Mouse (Mus musculus) stomach, embryonic 15.5 days (tissue): ENCODE results near the gene Gna12. TPM values are rescaled to one million over a fixed set of nuclear protein-coding genes. Genes with fewer than 3 reads are reported as not detected.

Experiments
- ATAC-seq: fragments of 200-750 bp; cut with Nextera tagmentation; 2 replicates; pipeline ENCODE4 v1.8.0; 2017; ENCODE audit warnings: low read depth, moderate number of reproducible peaks, moderate TSS enrichment; ENCODE audit not compliant: insufficient read depth, low FRiP score
- H3K27ac ChIP-seq: fragments of 300-500 bp; sonication (generic); 2 replicates; pipeline ENCODE4 v1.5.1; 2015; ENCODE audit warnings: mild to moderate bottlenecking, inconsistent platforms
- H3K27me3 ChIP-seq: fragments of 300-500 bp; sonication (generic); replicated peaks from 2 replicates; pipeline ENCODE4 v1.6.1; 2015; ENCODE audit warnings: inconsistent platforms
- H3K36me3 ChIP-seq: fragments of 300-500 bp; sonication (generic); 2 replicates; pipeline ENCODE4 v1.6.1; 2015; ENCODE audit warnings: inconsistent platforms
- H3K4me1 ChIP-seq: fragments of 300-500 bp; sonication (generic); 2 replicates; pipeline ENCODE4 v1.6.1; 2015; ENCODE audit warnings: inconsistent platforms
- H3K4me2 ChIP-seq: fragments of 300-500 bp; sonication (generic); 2 replicates; pipeline ENCODE4 v1.6.1; 2015; ENCODE audit warnings: mild to moderate bottlenecking, inconsistent platforms
- H3K4me3 ChIP-seq: fragments of 300-500 bp; sonication (generic); replicated peaks from 2 replicates; pipeline ENCODE4 v1.5.1; 2015; ENCODE audit warnings: inconsistent platforms
- H3K9ac ChIP-seq: fragments of 300-500 bp; sonication (generic); 2 replicates; pipeline ENCODE4 v1.6.1; 2015; ENCODE audit warnings: inconsistent platforms
- H3K9me3 ChIP-seq: fragments of 300-500 bp; sonication (generic); 2 replicates; pipeline ENCODE4 v1.6.1; 2016; ENCODE audit warnings: inconsistent platforms
- WGBS: fragments of 180-500 bp; shearing (Covaris S2); methylation state at CpG from one replicate; pipeline ENCODE4 v1.1.7; 2015; 5-methylcytosine and 5-hydroxymethylcytosine counted together
- polyA plus RNA-seq: library from polyadenylated mRNA; unstranded; fragments of >200 nt; fragmentation: Nextera tagmentation; extraction: Ambion mirVana; gene quantifications from 2 replicates; pipeline ENCODE4 v1.2.1, GENCODE M21; 2015

Gna12 gene
- polyA plus RNA-seq, 1 experiment from 2014 or later: 49.5 TPM

GRCm38 (mm10) chr5:140826118-140826517 lies 4.1 kb downstream of the Gna12 start:
- Histone ChIP-seq H3K27me3 (no peaks in the 10 kb centered on the region), H3K27ac (no peak overlapping the region), H3K4me1 (peaks cover 25% of the 10 kb centered on the region), H3K4me3 (no peak overlapping the region), H3K4me2 (no peak overlapping the region), H3K36me3 (no peaks in the 10 kb centered on the region), H3K9ac (no peak overlapping the region), H3K9me3 (no peaks in the 10 kb centered on the region)
- WGBS: 86% methylated on average over 1 of the region's 1 CpGs
- ATAC-seq: no peak

- Histone ChIP-seq H3K27ac (no peak overlapping the region), H3K4me2 (no peak overlapping the region), H3K9me3 (no peaks in the 10 kb centered on the region), H3K36me3 (no peaks in the 10 kb centered on the region), H3K9ac (no peak overlapping the region), H3K27me3 (no peaks in the 10 kb centered on the region), H3K4me3 (no peak overlapping the region), H3K4me1 (peaks cover 22% of the 10 kb centered on the region)
- WGBS: 71% methylated on average over 7 of the region's 7 CpGs
- no peak for ATAC-seq
Observed at GRCm38 (mm10) chr5:140824126-140824525, 6.1 kb downstream of the Gna12 start.

GRCm38 (mm10) chr5:140823386-140823785 lies 6.8 kb downstream of the Gna12 start:
- H3K27ac ChIP-seq: no peak overlapping the region
- ATAC-seq: no peak
- H3K4me1 ChIP-seq: peaks cover 15% of the 10 kb centered on the region
- H3K4me3 ChIP-seq: no peak overlapping the region
- H3K9me3 ChIP-seq: no peaks in the 10 kb centered on the region
- no peak overlapping the region for H3K4me2 ChIP-seq
- H3K36me3 ChIP-seq: no peaks in the 10 kb centered on the region
- no peak overlapping the region for H3K9ac ChIP-seq
- H3K27me3 ChIP-seq: no peaks in the 10 kb centered on the region
- 91% methylated on average over 2 of the region's 2 CpGs for WGBS

DNA sequence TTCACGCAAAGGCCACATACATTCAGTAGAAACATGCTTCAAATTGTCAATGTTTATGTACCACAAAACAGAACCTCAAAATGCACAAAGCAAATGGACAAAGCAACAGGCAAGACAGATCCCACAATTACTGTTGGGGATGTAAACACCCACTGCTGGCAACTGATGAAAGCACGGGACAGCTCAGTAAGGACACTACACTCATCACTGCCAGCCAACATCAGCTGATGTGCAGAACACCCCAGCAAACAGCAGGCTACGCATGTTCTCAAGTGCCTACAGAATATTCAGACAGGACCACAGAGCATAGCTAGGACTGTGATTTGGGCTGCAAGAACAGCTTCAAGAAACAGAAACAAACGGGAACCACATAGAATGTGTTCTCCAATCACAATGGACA lies 8.3 kb downstream of the Gna12 start:
- Histone ChIP-seq H3K27ac (no peak overlapping the region), H3K9me3 (no peaks in the 10 kb centered on the region), H3K36me3 (no peaks in the 10 kb centered on the region), H3K9ac (no peak overlapping the region), H3K4me2 (no peak overlapping the region), H3K4me1 (peaks cover 9% of the 10 kb centered on the region), H3K27me3 (no peaks in the 10 kb centered on the region), H3K4me3 (no peak overlapping the region)
- ATAC-seq: no peak
- WGBS: 88% methylated on average over 4 of the region's 4 CpGs

DNA sequence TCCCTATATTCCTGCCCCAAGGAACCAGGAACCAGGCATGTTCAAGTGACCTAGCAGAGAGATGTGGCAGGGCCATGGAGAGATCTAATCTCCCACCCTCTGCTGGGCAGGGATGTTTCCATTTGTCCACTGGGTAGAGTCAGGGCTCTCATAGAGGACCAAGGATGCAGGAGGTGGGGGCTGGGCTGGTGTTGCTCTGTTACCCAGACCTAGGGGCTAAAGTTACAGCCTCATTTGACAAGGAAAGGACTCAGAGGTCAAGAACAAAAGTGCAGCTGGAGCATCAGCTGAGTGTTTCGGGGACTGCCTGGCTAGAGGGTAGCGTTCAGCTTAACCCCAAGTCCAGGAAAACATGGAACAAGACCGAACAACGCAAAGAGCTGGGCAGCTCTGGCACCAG lies 9.7 kb downstream of the Gna12 start:
- Histone ChIP-seq H3K4me3 (no peak overlapping the region), H3K4me1 (peaks cover 8% of the 10 kb centered on the region), H3K4me2 (no peak overlapping the region), H3K9ac (no peak overlapping the region), H3K36me3 (no peaks in the 10 kb centered on the region), H3K27me3 (no peaks in the 10 kb centered on the region), H3K9me3 (no peaks in the 10 kb centered on the region), H3K27ac (no peak overlapping the region)
- ATAC-seq: no peak
- 66% methylated on average over 4 of the region's 4 CpGs for WGBS

DNA sequence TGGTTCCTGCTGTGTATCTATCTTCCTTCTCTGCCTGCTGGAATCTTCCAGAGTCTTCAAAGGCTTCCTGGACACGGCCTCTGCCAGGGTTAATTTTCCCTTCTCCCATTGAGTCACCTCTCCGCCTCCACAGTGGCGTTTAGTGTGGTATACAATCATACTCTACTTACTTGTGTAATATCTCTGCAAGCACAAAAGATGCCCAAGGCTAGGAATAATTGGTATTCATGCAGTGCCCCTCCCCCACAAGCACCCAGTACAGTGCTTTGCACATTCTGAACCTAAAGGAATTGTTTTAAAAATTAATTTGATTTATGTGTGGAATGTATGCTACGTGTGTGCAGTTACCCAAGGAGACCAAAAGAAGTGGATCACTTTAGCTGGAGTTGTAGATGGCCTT lies 10.6 kb downstream of the Gna12 start:
- ATAC-seq: no peak
- WGBS: 52% methylated on average over 4 of the region's 4 CpGs

DNA sequence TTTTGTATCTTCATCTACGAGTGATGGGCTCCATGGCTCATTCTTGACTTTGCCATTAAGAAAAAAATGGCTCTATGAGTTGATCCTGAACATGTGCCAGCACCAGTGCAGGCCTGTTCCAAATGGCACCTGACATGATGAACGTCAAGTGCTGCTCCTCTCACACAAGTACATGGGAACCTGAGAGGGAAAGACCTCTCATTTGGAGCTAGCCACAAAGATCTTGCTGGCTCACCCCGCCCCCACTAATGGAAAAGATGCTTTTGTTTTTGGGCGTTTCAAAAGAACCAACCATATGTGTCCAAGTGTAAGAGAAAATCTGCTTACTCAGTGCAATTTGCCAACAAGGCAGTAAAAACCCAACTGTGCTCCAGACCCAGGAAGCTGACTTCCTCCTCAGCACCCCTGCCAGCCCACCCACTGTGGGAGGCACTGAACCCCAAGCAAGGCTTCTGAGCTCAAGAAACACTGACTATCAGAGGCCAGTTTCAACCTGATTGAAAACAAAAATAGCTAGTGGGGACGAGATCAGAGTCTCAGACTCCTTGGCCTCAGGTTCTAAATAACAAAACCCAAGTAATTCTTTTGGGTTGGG lies 11.7 kb downstream of the Gna12 start:
- H3K27ac ChIP-seq: no peak overlapping the region
- 76% methylated on average over 5 of the region's 5 CpGs for WGBS

More for the DNA sequence above, 10.6 kb downstream of the Gna12 start:
- H3K9ac ChIP-seq: no peak overlapping the region
- no peaks in the 10 kb centered on the region for H3K36me3 ChIP-seq
- H3K27me3 ChIP-seq: no peaks in the 10 kb centered on the region
- peaks cover 18% of the 10 kb centered on the region for H3K4me1 ChIP-seq
- no peaks in the 10 kb centered on the region for H3K9me3 ChIP-seq
- H3K27ac ChIP-seq: no peak overlapping the region
- no peak overlapping the region for H3K4me3 ChIP-seq
- H3K4me2 ChIP-seq: no peak overlapping the region

GRCm38 (mm10) chr5:140816950-140817568 lies 13.2 kb downstream of the Gna12 start:
- WGBS: 70% methylated on average over 6 of the region's 6 CpGs
- no peak for ATAC-seq

More for the DNA sequence above, 11.7 kb downstream of the Gna12 start:
- ATAC-seq: no peak
- Histone ChIP-seq H3K4me1 (peaks cover 16% of the 10 kb centered on the region), H3K9ac (no peak overlapping the region), H3K36me3 (no peaks in the 10 kb centered on the region), H3K27me3 (no peaks in the 10 kb centered on the region), H3K4me3 (no peak overlapping the region), H3K9me3 (no peaks in the 10 kb centered on the region), H3K4me2 (no peak overlapping the region)

GRCm38 (mm10) chr5:140816008-140816407 lies 14.2 kb downstream of the Gna12 start:
- Histone ChIP-seq H3K9me3 (no peaks in the 10 kb centered on the region), H3K9ac (no peak overlapping the region), H3K4me1 (peaks cover 23% of the 10 kb centered on the region), H3K36me3 (no peaks in the 10 kb centered on the region), H3K27me3 (no peaks in the 10 kb centered on the region), H3K4me3 (no peak overlapping the region), H3K27ac (no peak overlapping the region), H3K4me2 (no peak overlapping the region)
- ATAC-seq: no peak
- WGBS: 82% methylated on average over 3 of the region's 3 CpGs

More at GRCm38 (mm10) chr5:140816950-140817568, 13.2 kb downstream of the Gna12 start:
- H3K9me3 ChIP-seq: no peaks in the 10 kb centered on the region
- H3K36me3 ChIP-seq: no peaks in the 10 kb centered on the region
- H3K4me2 ChIP-seq: no peak overlapping the region
- no peak overlapping the region for H3K27ac ChIP-seq
- H3K27me3 ChIP-seq: no peaks in the 10 kb centered on the region
- no peak overlapping the region for H3K4me3 ChIP-seq
- peaks cover 20% of the 10 kb centered on the region for H3K4me1 ChIP-seq
- H3K9ac ChIP-seq: no peak overlapping the region

GRCm38 (mm10) chr5:140815059-140815728 lies 15.0 kb downstream of the Gna12 start:
- H3K4me3 ChIP-seq: no peak overlapping the region
- H3K4me2 ChIP-seq: no peak overlapping the region
- peaks cover 21% of the 10 kb centered on the region for H3K4me1 ChIP-seq
- no peaks in the 10 kb centered on the region for H3K36me3 ChIP-seq
- WGBS: 29% methylated on average over 9 of the region's 9 CpGs
- H3K27ac ChIP-seq: no peak overlapping the region
- H3K9ac ChIP-seq: no peak overlapping the region
- no peak for ATAC-seq
- no peaks in the 10 kb centered on the region for H3K9me3 ChIP-seq
- H3K27me3 ChIP-seq: no peaks in the 10 kb centered on the region

- Histone ChIP-seq H3K27ac (no peak overlapping the region), H3K36me3 (no peaks in the 10 kb centered on the region), H3K9ac (no peak overlapping the region), H3K4me1 (peaks cover 21% of the 10 kb centered on the region), H3K4me2 (no peak overlapping the region), H3K9me3 (no peaks in the 10 kb centered on the region), H3K27me3 (no peaks in the 10 kb centered on the region), H3K4me3 (no peak overlapping the region)
- ATAC-seq: no peak
- 79% methylated on average over 5 of the region's 5 CpGs for WGBS
Observed at GRCm38 (mm10) chr5:140814403-140814802, 15.8 kb downstream of the Gna12 start.

GRCm38 (mm10) chr5:140812699-140813098 lies 17.5 kb downstream of the Gna12 start:
- Histone ChIP-seq H3K4me2 (no peak overlapping the region), H3K9ac (no peak overlapping the region), H3K9me3 (no peaks in the 10 kb centered on the region), H3K4me3 (no peak overlapping the region), H3K36me3 (no peaks in the 10 kb centered on the region), H3K27ac (no peak overlapping the region), H3K4me1 (peaks cover 21% of the 10 kb centered on the region), H3K27me3 (no peaks in the 10 kb centered on the region)
- 44% methylated on average over 4 of the region's 4 CpGs for WGBS
- ATAC-seq: no peak
